Mouse (Mus musculus): Measurements from ENCODE around the gene Mdm2.
"Not testable (repeated sequence)": the region's sequence is repeated elsewhere in the genome, so short reads cannot be mapped to it uniquely, and the experiment has no call there.

DNA sequence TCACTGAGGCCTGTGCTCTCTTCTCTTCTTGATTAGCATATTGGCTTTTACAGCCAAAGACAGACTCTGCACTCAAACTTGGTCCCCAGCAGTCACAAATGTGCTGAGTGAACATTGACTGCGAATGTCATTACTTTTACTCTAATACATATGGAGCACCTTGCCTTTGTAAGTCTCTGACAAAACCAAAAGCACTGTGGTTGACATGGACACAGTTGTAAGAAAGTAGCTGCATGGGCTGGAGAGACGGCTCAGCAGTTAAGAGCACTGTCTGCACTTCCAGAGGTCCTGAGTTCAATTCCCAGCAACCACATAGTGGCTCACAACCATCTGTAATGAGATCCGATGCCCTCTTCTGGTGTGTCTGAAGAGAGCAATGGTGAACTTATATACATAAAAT, 47.8 kb upstream of the Mdm2 start:
- TF ChIP-seq POLR2A, CTCF (IDR thresholded peaks at IDR 0.05; ENCODE audit: extremely low read depth, insufficient read depth, low read length): not testable (repeated sequence)
